18 mouse cellular contexts compared by ENCODE assay signal in genomic region chr15:30709754-30710105, GRCm38 (mm10).
A peak's percentile ranks its signal among the peaks of the same experiment; 100 is the strongest.
DNase-seq lines count a peak whose midpoint lies in the region; ATAC-seq and TF ChIP-seq lines count a peak whose summit lies in the region.
"Had no signal": no experiment of that assay in that cellular context is flagged by ENCODE, and none has a peak within 500 bp of the region (broad histone marks: within the 10 kb centered on the region; RNA-seq: fewer than 3 reads in every experiment).

No protein-coding gene starts in this region.

- H3K27ac ChIP-seq in kidney, adult 2 months (ENCODE audit: insufficient read depth, low read depth, low read length), result no peak overlapping the region
- H3K27ac ChIP-seq in kidney, embryonic 15.5 days, result no peak overlapping the region
- H3K27ac ChIP-seq in midbrain, embryonic 15.5 days, result no peak overlapping the region
- H3K27ac ChIP-seq in midbrain, embryonic 16.5 days (ENCODE audit: low read length), result no peak overlapping the region
- no peak overlapping the region for H3K27ac ChIP-seq in intestine, postnatal 0 days (ENCODE audit: low read depth, low read length)
- H3K27ac ChIP-seq: embryonic facial prominence, embryonic 13.5 days; embryonic facial prominence, embryonic 15.5 days; forebrain, embryonic 10.5 days; forebrain, embryonic 12.5 days had no signal

- WGBS in kidney, adult 2 months, result 67% methylated on average over 2 of the region's 2 CpGs
- 81% methylated on average over 2 of the region's 2 CpGs for WGBS in kidney, embryonic 15.5 days
- 74% methylated on average over 2 of the region's 2 CpGs for WGBS in midbrain, embryonic 15.5 days
- 74% methylated on average over 2 of the region's 2 CpGs for WGBS in midbrain, embryonic 16.5 days
- 62% methylated on average over 2 of the region's 2 CpGs for WGBS in intestine, postnatal 0 days

- no peak overlapping the region for H3K4me2 ChIP-seq in kidney, embryonic 15.5 days
- no peak overlapping the region for H3K4me2 ChIP-seq in midbrain, embryonic 15.5 days
- no peak overlapping the region for H3K4me2 ChIP-seq in midbrain, embryonic 16.5 days (ENCODE audit: low read length)
- no peak overlapping the region for H3K4me2 ChIP-seq in intestine, postnatal 0 days (replicated peaks; ENCODE audit: low read depth)
- H3K4me2 ChIP-seq: embryonic facial prominence, embryonic 13.5 days; embryonic facial prominence, embryonic 15.5 days; forebrain, embryonic 12.5 days had no signal

- H3K36me3 ChIP-seq in kidney, adult 2 months (ENCODE audit: control insufficient read depth, insufficient read depth, low read length), result no peaks in the 10 kb centered on the region
- no peaks in the 10 kb centered on the region for H3K36me3 ChIP-seq in kidney, embryonic 15.5 days
- no peaks in the 10 kb centered on the region for H3K36me3 ChIP-seq in midbrain, embryonic 15.5 days (replicated peaks)
- no peaks in the 10 kb centered on the region for H3K36me3 ChIP-seq in midbrain, embryonic 16.5 days (ENCODE audit: control insufficient read depth, insufficient read depth, low read length)
- H3K36me3 ChIP-seq in intestine, postnatal 0 days (ENCODE audit: control insufficient read depth, insufficient read depth), result no peaks in the 10 kb centered on the region
- H3K36me3 ChIP-seq: embryonic facial prominence, embryonic 13.5 days; embryonic facial prominence, embryonic 15.5 days; forebrain, embryonic 10.5 days; forebrain, embryonic 12.5 days had no signal

- H3K4me1 ChIP-seq in kidney, adult 2 months (ENCODE audit: control insufficient read depth, insufficient read depth, low read length), result no peaks in the 10 kb centered on the region
- no peaks in the 10 kb centered on the region for H3K4me1 ChIP-seq in kidney, embryonic 15.5 days
- no peaks in the 10 kb centered on the region; the same call in 1 of the 2 replicates for H3K4me1 ChIP-seq in midbrain, embryonic 15.5 days
- H3K4me1 ChIP-seq in midbrain, embryonic 16.5 days (ENCODE audit: control insufficient read depth, insufficient read depth, low read length), result peaks cover 16% of the 10 kb centered on the region
- no peaks in the 10 kb centered on the region for H3K4me1 ChIP-seq in intestine, postnatal 0 days (replicated peaks; ENCODE audit: control insufficient read depth, insufficient read depth, low read length)
- H3K4me1 ChIP-seq: embryonic facial prominence, embryonic 13.5 days; embryonic facial prominence, embryonic 15.5 days had no signal

- H3K9me3 ChIP-seq in kidney, embryonic 15.5 days (replicated peaks), result no peaks in the 10 kb centered on the region
- no peaks in the 10 kb centered on the region for H3K9me3 ChIP-seq in midbrain, embryonic 15.5 days
- H3K9me3 ChIP-seq in midbrain, embryonic 16.5 days (replicated peaks; ENCODE audit: control insufficient read depth, low read length, poor library complexity, severe bottlenecking), result no peaks in the 10 kb centered on the region
- H3K9me3 ChIP-seq in intestine, postnatal 0 days (ENCODE audit: control insufficient read depth), result no peaks in the 10 kb centered on the region
- H3K9me3 ChIP-seq: embryonic facial prominence, embryonic 13.5 days; embryonic facial prominence, embryonic 15.5 days; forebrain, embryonic 10.5 days; forebrain, embryonic 12.5 days had no signal

- H3K9ac ChIP-seq in kidney, embryonic 15.5 days, result no peak overlapping the region
- no peak overlapping the region for H3K9ac ChIP-seq in midbrain, embryonic 15.5 days
- H3K9ac ChIP-seq in midbrain, embryonic 16.5 days (ENCODE audit: low read depth, low read length), result no peak overlapping the region
- no peak overlapping the region for H3K9ac ChIP-seq in intestine, postnatal 0 days (ENCODE audit: low read depth, low read length)
- H3K9ac ChIP-seq: embryonic facial prominence, embryonic 13.5 days; embryonic facial prominence, embryonic 15.5 days; forebrain, embryonic 12.5 days had no signal

- no peak for ATAC-seq in kidney, embryonic 15.5 days (replicated peaks; ENCODE audit: low FRiP score)
- ATAC-seq in midbrain, embryonic 15.5 days (replicated peaks), result peak; percentile 55; the same call in 1 of the 2 replicates
- ATAC-seq in midbrain, embryonic 16.5 days, result no peak
- peak; percentile 74; the same call in 1 of the 2 replicates for ATAC-seq in intestine, postnatal 0 days
- ATAC-seq: forebrain, embryonic 14.5 days had no signal

- no peak for TF ChIP-seq POLR2A in kidney, adult 2 months (IDR thresholded peaks at IDR 0.05; ENCODE audit: low read depth, low read length)

- DNase-seq in kidney, adult 2 months, result peak; percentile 15
- no peak for DNase-seq in heart, adult 11 months
- DNase-seq: adrenal gland, adult 2 months; adrenal gland, postnatal 10 days; adrenal gland, postnatal 25 days; cerebellum, adult 11 months; cerebellum, adult 8-10 months; cerebellum, adult 9-11 months had no signal

- no peaks in the 10 kb centered on the region for H3K27me3 ChIP-seq in kidney, adult 2 months (replicated peaks; ENCODE audit: control insufficient read depth, insufficient read depth, low read length)
- no peaks in the 10 kb centered on the region for H3K27me3 ChIP-seq in kidney, embryonic 15.5 days
- H3K27me3 ChIP-seq in midbrain, embryonic 15.5 days (replicated peaks), result no peaks in the 10 kb centered on the region
- no peaks in the 10 kb centered on the region for H3K27me3 ChIP-seq in midbrain, embryonic 16.5 days (ENCODE audit: control insufficient read depth, insufficient read depth, low read depth, low read length)
- H3K27me3 ChIP-seq in intestine, postnatal 0 days (replicated peaks; ENCODE audit: control insufficient read depth, insufficient read depth, low read length), result no peaks in the 10 kb centered on the region
- H3K27me3 ChIP-seq: embryonic facial prominence, embryonic 13.5 days; embryonic facial prominence, embryonic 15.5 days; forebrain, embryonic 12.5 days had no signal

- no peak for TF ChIP-seq CTCF in kidney, adult 2 months (conservative IDR thresholded peaks at IDR 0.05; ENCODE audit: insufficient read depth, insufficient read length, low read depth, low read length)
- TF ChIP-seq CTCF in intestine, postnatal 0 days (IDR thresholded peaks at IDR 0.05; ENCODE audit: low read depth), result no peak

- no peak overlapping the region for H3K4me3 ChIP-seq in kidney, adult 2 months (ENCODE audit: insufficient read depth, low read depth, low read length)
- no peak overlapping the region for H3K4me3 ChIP-seq in kidney, embryonic 15.5 days (replicated peaks)
- H3K4me3 ChIP-seq in midbrain, embryonic 15.5 days, result no peak overlapping the region
- H3K4me3 ChIP-seq in midbrain, embryonic 16.5 days (ENCODE audit: low read depth, low read length), result no peak overlapping the region
- no peak overlapping the region for H3K4me3 ChIP-seq in intestine, postnatal 0 days (ENCODE audit: low read depth, low read length)
- H3K4me3 ChIP-seq: embryonic facial prominence, embryonic 13.5 days; embryonic facial prominence, embryonic 15.5 days; erythroblast, embryonic 14.5 days; forebrain, embryonic 10.5 days; forebrain, embryonic 12.5 days had no signal

Comparison
In these comparisons a context has a peak if more than half of its experiments do, and no peak if none do; other contexts are left out.
1. ATAC-seq: peak in midbrain, embryonic 15.5 days (single experiment) and intestine, postnatal 0 days (single experiment); none in kidney, embryonic 15.5 days (single experiment) and midbrain, embryonic 16.5 days (single experiment).